Mouse (Mus musculus) cerebellum, adult 2 months (tissue): ENCODE data around the gene Atp11b. TPM values are rescaled to one million over a fixed set of nuclear protein-coding genes. Genes with fewer than 3 reads are reported as not detected.

ENCODE experiments used
- DNase-seq, 2 experiments: peaks; one replicate each; pipeline ENCODE4 v3.0.0; 2021
- H3K27ac ChIP-seq: fragments of 200-500 bp; 2 replicates; pipeline ENCODE4 v1.5.1; 2012; ENCODE audit warnings: low read length, control low read depth, inconsistent platforms; ENCODE audit not compliant: insufficient read depth
- H3K27me3 ChIP-seq: fragments of 200-500 bp; 2 replicates; pipeline ENCODE4 v1.6.1; 2012; ENCODE audit warnings: inconsistent platforms, mild to moderate bottlenecking, low read length, moderate library complexity; ENCODE audit not compliant: control insufficient read depth, insufficient read depth
- H3K4me1 ChIP-seq: fragments of 200-500 bp; 2 replicates; pipeline ENCODE4 v1.6.1; 2011; ENCODE audit warnings: low read length; ENCODE audit not compliant: control insufficient read depth, insufficient read depth
- H3K4me3 ChIP-seq: fragments of 200-500 bp; replicated peaks from 2 replicates; pipeline ENCODE3; 2011; ENCODE audit warnings: mild to moderate bottlenecking, low read depth, low read length, control low read depth; ENCODE audit not compliant: insufficient read depth
- CTCF ChIP-seq: fragments of 200-500 bp; IDR thresholded peaks from 2 replicates; pipeline ENCODE4 v1.5.1; 2011; ENCODE audit warnings: low read depth, mild to moderate bottlenecking, control low read depth, low read length, moderate library complexity, borderline replicate concordance; ENCODE audit not compliant: insufficient read depth
- POLR2A ChIP-seq: fragments of 200-500 bp; IDR thresholded peaks from 2 replicates; pipeline ENCODE4 v1.6.1; 2011; ENCODE audit warnings: low read length, control low read depth, borderline replicate concordance; ENCODE audit not compliant: insufficient read depth
- WGBS: fragments of 180-500 bp; shearing (Covaris S2); methylation state at CpG from one replicate; pipeline ENCODE4 v1.1.7; 2018; 5-methylcytosine and 5-hydroxymethylcytosine counted together
- polyA plus RNA-seq: library from polyadenylated mRNA; depleted of rRNA; stranded (reverse); fragments of >200 nt; gene quantifications from 2 replicates; pipeline ENCODE4 v1.2.3, GENCODE M21; 2012

The Atp11b gene
- polyA plus RNA-seq, 1 experiment: 163 TPM

GRCm38 (mm10) chr3:35746840-35747456 lies 7.0 kb upstream of the Atp11b start:
- no peak for DNase-seq
- TF ChIP-seq CTCF (no peak), POLR2A (no peak)
- Histone ChIP-seq H3K4me3 (no peak overlapping the region), H3K27ac (no peak overlapping the region), H3K4me1 (no peaks in the 10 kb centered on the region), H3K27me3 (no peaks in the 10 kb centered on the region)
- 68% methylated on average over 9 of the region's 9 CpGs for WGBS

- no peaks in the 10 kb centered on the region for H3K27me3 ChIP-seq
- DNase-seq: no peak
- H3K4me1 ChIP-seq: no peaks in the 10 kb centered on the region
- 56% methylated on average over 5 of the region's 5 CpGs for WGBS
- H3K4me3 ChIP-seq: no peak overlapping the region
- peak; percentile 54; the same call in 1 of the 2 replicates for TF ChIP-seq CTCF
- TF ChIP-seq POLR2A: no peak
- no peak overlapping the region for H3K27ac ChIP-seq
Observed at GRCm38 (mm10) chr3:35750286-35750685, 3.6 kb upstream of the Atp11b start.

- no peak overlapping the region for H3K4me3 ChIP-seq
- TF ChIP-seq CTCF (no peak), POLR2A (no peak)
- 77% methylated on average over 2 of the region's 2 CpGs for WGBS
- DNase-seq: no peak
- no peak overlapping the region for H3K27ac ChIP-seq
- no peaks in the 10 kb centered on the region for H3K27me3 ChIP-seq
- H3K4me1 ChIP-seq: no peaks in the 10 kb centered on the region
Observed at GRCm38 (mm10) chr3:35751724-35752123, 2.2 kb upstream of the Atp11b start.

- H3K27me3 ChIP-seq: no peaks in the 10 kb centered on the region
- H3K4me1 ChIP-seq: peaks cover 12% of the 10 kb centered on the region
- H3K4me3 ChIP-seq: no peak overlapping the region
- DNase-seq: no peak
- H3K27ac ChIP-seq: no peak overlapping the region
- WGBS: 74% methylated on average over 4 of the region's 4 CpGs
- TF ChIP-seq CTCF (no peak), POLR2A (no peak)
Observed at GRCm38 (mm10) chr3:35762735-35763134, 8.8 kb downstream of the Atp11b start.

- Histone ChIP-seq H3K27me3 (no peaks in the 10 kb centered on the region), H3K4me3 (no peak overlapping the region), H3K27ac (peak overlapping the region; percentile 85; the same call in 1 of the 2 replicates), H3K4me1 (peaks cover 9% of the 10 kb centered on the region)
- peak; percentile 75 to 80 for DNase-seq
- WGBS: 32% methylated on average over 7 of the region's 7 CpGs
- no peak for TF ChIP-seq CTCF
- TF ChIP-seq POLR2A: no peak
Observed at GRCm38 (mm10) chr3:35764637-35765617, 11.0 kb downstream of the Atp11b start.

- no peaks in the 10 kb centered on the region for H3K27me3 ChIP-seq
- no peak for TF ChIP-seq POLR2A
- no peak for TF ChIP-seq CTCF
- peak in 1 of 2 experiments; percentile 49 for DNase-seq
- peaks cover 3% of the 10 kb centered on the region; the same call in 1 of the 2 replicates for H3K4me1 ChIP-seq
- WGBS: 61% methylated on average over 3 of the region's 3 CpGs
- no peak overlapping the region for H3K4me3 ChIP-seq
- no peak overlapping the region for H3K27ac ChIP-seq
Observed at GRCm38 (mm10) chr3:35779748-35780147, 25.8 kb downstream of the Atp11b start.

- no peak for TF ChIP-seq CTCF
- TF ChIP-seq POLR2A: no peak
- Histone ChIP-seq H3K27me3 (no peaks in the 10 kb centered on the region), H3K4me3 (no peak overlapping the region), H3K4me1 (no peaks in the 10 kb centered on the region), H3K27ac (no peak overlapping the region)
- DNase-seq: no peak
- WGBS: 95% methylated on average over 2 of the region's 2 CpGs
Observed at GRCm38 (mm10) chr3:35802040-35802439, 48.1 kb downstream of the Atp11b start.

GRCm38 (mm10) chr3:35819887-35820286 lies 66.0 kb downstream of the Atp11b start:
- no peak overlapping the region for H3K27ac ChIP-seq
- no peak for DNase-seq
- no peaks in the 10 kb centered on the region for H3K27me3 ChIP-seq
- TF ChIP-seq CTCF (no peak), POLR2A (no peak)
- 97% methylated on average over 3 of the region's 3 CpGs for WGBS
- no peak overlapping the region for H3K4me3 ChIP-seq
- H3K4me1 ChIP-seq: peaks cover 3% of the 10 kb centered on the region; the same call in 1 of the 2 replicates
